Mouse (Mus musculus) embryonic facial prominence, embryonic 15.5 days (tissue): ENCODE results near the gene Vwa1. TPM values are rescaled to one million over a fixed set of nuclear protein-coding genes. Genes with fewer than 3 reads are reported as not detected.

Source experiments
- ATAC-seq: fragments of 200-750 bp; cut with Nextera tagmentation; 2 replicates; pipeline ENCODE4 v1.8.0; 2017; ENCODE audit warnings: low read depth, moderate TSS enrichment; ENCODE audit not compliant: insufficient number of reproducible peaks, low FRiP score, low TSS enrichment
- H3K27ac ChIP-seq: fragments of 300-500 bp; sonication (generic); replicated peaks from 2 replicates; pipeline ENCODE4 v1.5.1; 2015; ENCODE audit warnings: mild to moderate bottlenecking, inconsistent platforms
- H3K27me3 ChIP-seq: fragments of 300-500 bp; sonication (generic); 2 replicates; pipeline ENCODE4 v1.6.1; 2015; ENCODE audit warnings: inconsistent platforms
- H3K36me3 ChIP-seq: fragments of 300-500 bp; sonication (generic); 2 replicates; pipeline ENCODE4 v1.6.1; 2015; ENCODE audit warnings: mild to moderate bottlenecking, inconsistent platforms
- H3K4me1 ChIP-seq: fragments of 300-500 bp; sonication (generic); 2 replicates; pipeline ENCODE4 v1.6.1; 2015; ENCODE audit warnings: inconsistent platforms
- H3K4me2 ChIP-seq: fragments of 300-500 bp; sonication (generic); replicated peaks from 2 replicates; pipeline ENCODE4 v1.6.1; 2015; ENCODE audit warnings: mild to moderate bottlenecking, inconsistent platforms
- H3K4me3 ChIP-seq: fragments of 300-500 bp; sonication (generic); replicated peaks from 2 replicates; pipeline ENCODE4 v1.5.1; 2015; ENCODE audit warnings: mild to moderate bottlenecking, inconsistent platforms
- H3K9ac ChIP-seq: fragments of 300-500 bp; sonication (generic); 2 replicates; pipeline ENCODE4 v1.6.1; 2015; ENCODE audit warnings: inconsistent platforms
- H3K9me3 ChIP-seq: fragments of 300-500 bp; sonication (generic); replicated peaks from 2 replicates; pipeline ENCODE4 v1.6.1; 2016; ENCODE audit warnings: inconsistent platforms
- WGBS: fragments of 180-500 bp; shearing (Covaris S2); methylation state at CpG from one replicate; pipeline ENCODE4 v1.1.7; 2015; 5-methylcytosine and 5-hydroxymethylcytosine counted together
- polyA plus RNA-seq: library from polyadenylated mRNA; unstranded; fragments of >200 nt; fragmentation: Nextera tagmentation; extraction: Ambion mirVana; gene quantifications from 2 replicates; pipeline ENCODE4 v1.2.1, GENCODE M21; 2015

Vwa1 gene
- polyA plus RNA-seq, 1 experiment from 2014 or later, result 14.2 TPM

GRCm38 (mm10) chr4:155777816-155778215 is 3.3 kb upstream of the Vwa1 start:
- WGBS, result 64% methylated on average over 2 of the region's 2 CpGs
- H3K27me3 ChIP-seq, result peaks cover 4% of the 10 kb centered on the region; the same call in 1 of the 2 replicates
- ATAC-seq, result no peak
- no peak overlapping the region for H3K4me2 ChIP-seq
- no peaks in the 10 kb centered on the region for H3K36me3 ChIP-seq
- no peak overlapping the region for H3K27ac ChIP-seq
- no peak overlapping the region for H3K4me3 ChIP-seq
- peaks cover 49% of the 10 kb centered on the region for H3K4me1 ChIP-seq
- no peaks in the 10 kb centered on the region for H3K9me3 ChIP-seq
- no peak overlapping the region for H3K9ac ChIP-seq

- Histone ChIP-seq H3K9me3 (no peaks in the 10 kb centered on the region), H3K27ac (no peak overlapping the region), H3K4me3 (no peak overlapping the region), H3K4me2 (no peak overlapping the region), H3K36me3 (no peaks in the 10 kb centered on the region), H3K9ac (no peak overlapping the region), H3K4me1 (peaks cover 49% of the 10 kb centered on the region), H3K27me3 (peaks cover 4% of the 10 kb centered on the region; the same call in 1 of the 2 replicates)
- WGBS, result 29% methylated on average over 2 of the region's 2 CpGs
- no peak for ATAC-seq
Observed at GRCm38 (mm10) chr4:155776704-155777335, 2.3 kb upstream of the Vwa1 start.

GRCm38 (mm10) chr4:155775855-155776254 is 1.4 kb upstream of the Vwa1 start:
- Histone ChIP-seq H3K4me1 (peaks cover 48% of the 10 kb centered on the region), H3K4me3 (no peak overlapping the region), H3K4me2 (no peak overlapping the region), H3K27ac (peak overlapping the region; percentile 83), H3K9me3 (no peaks in the 10 kb centered on the region), H3K27me3 (peaks cover 4% of the 10 kb centered on the region; the same call in 1 of the 2 replicates), H3K36me3 (no peaks in the 10 kb centered on the region), H3K9ac (no peak overlapping the region)
- WGBS, result 76% methylated on average over 3 of the region's 3 CpGs
- ATAC-seq, result no peak

- H3K36me3 ChIP-seq, result no peaks in the 10 kb centered on the region
- no peak for ATAC-seq
- H3K4me1 ChIP-seq, result peaks cover 52% of the 10 kb centered on the region
- H3K27ac ChIP-seq, result peak overlapping the region; percentile 83
- WGBS, result 29% methylated on average over 9 of the region's 9 CpGs
- H3K9me3 ChIP-seq, result no peaks in the 10 kb centered on the region
- no peak overlapping the region for H3K9ac ChIP-seq
- peak overlapping the region; percentile 49 for H3K4me3 ChIP-seq
- peak overlapping the region; percentile 90 for H3K4me2 ChIP-seq
- peaks cover 4% of the 10 kb centered on the region; the same call in 1 of the 2 replicates for H3K27me3 ChIP-seq
Observed at GRCm38 (mm10) chr4:155774971-155775740, 658 bp upstream of the Vwa1 start.

GRCm38 (mm10) chr4:155773335-155774078 is 991 bp downstream of the Vwa1 start:
- Histone ChIP-seq H3K36me3 (no peaks in the 10 kb centered on the region), H3K27ac (no peak overlapping the region), H3K4me3 (peak overlapping the region; percentile 49), H3K9me3 (no peaks in the 10 kb centered on the region), H3K9ac (no peak overlapping the region), H3K4me2 (peak overlapping the region; percentile 90), H3K4me1 (peaks cover 62% of the 10 kb centered on the region), H3K27me3 (peaks cover 4% of the 10 kb centered on the region; the same call in 1 of the 2 replicates)
- 25% methylated on average over 5 of the region's 5 CpGs for WGBS
- no peak for ATAC-seq

DNA sequence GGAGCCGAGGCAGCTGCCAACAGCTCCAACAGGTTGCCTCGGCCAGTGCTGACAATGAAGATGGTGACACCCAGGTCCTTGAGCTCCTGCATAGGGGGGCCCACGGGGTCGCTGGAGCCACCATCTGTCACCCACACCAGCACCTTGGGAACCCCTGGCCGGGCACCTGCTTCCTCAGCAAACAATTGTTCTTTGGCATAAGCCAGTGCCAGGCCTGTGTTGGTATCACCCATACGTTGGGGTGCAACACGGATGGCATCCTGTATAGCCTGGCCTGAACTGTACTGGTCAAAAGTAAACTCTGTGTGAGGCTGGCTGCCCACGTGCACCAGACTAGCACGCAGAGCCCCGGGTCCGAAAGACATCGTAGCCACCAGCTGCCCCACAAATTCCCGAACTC is 1.7 kb downstream of the Vwa1 start:
- Histone ChIP-seq H3K9ac (no peak overlapping the region), H3K9me3 (no peaks in the 10 kb centered on the region), H3K36me3 (no peaks in the 10 kb centered on the region), H3K27ac (no peak overlapping the region), H3K4me3 (no peak overlapping the region), H3K4me2 (no peak overlapping the region), H3K27me3 (peaks cover 4% of the 10 kb centered on the region; the same call in 1 of the 2 replicates), H3K4me1 (peaks cover 62% of the 10 kb centered on the region)
- ATAC-seq, result no peak
- 86% methylated on average over 13 of the region's 13 CpGs for WGBS

GRCm38 (mm10) chr4:155771706-155772105 is 2.8 kb downstream of the Vwa1 start:
- Histone ChIP-seq H3K9me3 (no peaks in the 10 kb centered on the region), H3K4me1 (peaks cover 52% of the 10 kb centered on the region), H3K4me2 (no peak overlapping the region), H3K27me3 (peaks cover 4% of the 10 kb centered on the region; the same call in 1 of the 2 replicates), H3K9ac (no peak overlapping the region), H3K4me3 (no peak overlapping the region), H3K27ac (no peak overlapping the region), H3K36me3 (no peaks in the 10 kb centered on the region)
- WGBS, result 85% methylated on average over 2 of the region's 2 CpGs
- no peak for ATAC-seq

- Histone ChIP-seq H3K27me3 (peaks cover 4% of the 10 kb centered on the region; the same call in 1 of the 2 replicates), H3K4me1 (peaks cover 43% of the 10 kb centered on the region), H3K9me3 (no peaks in the 10 kb centered on the region), H3K4me2 (peak overlapping the region; percentile 82), H3K9ac (peak overlapping the region; percentile 70), H3K36me3 (no peaks in the 10 kb centered on the region), H3K27ac (no peak overlapping the region), H3K4me3 (peak overlapping the region; percentile 53)
- WGBS, result 40% methylated on average over 24 of the region's 24 CpGs
- no peak for ATAC-seq
Observed at GRCm38 (mm10) chr4:155770626-155771025, 3.9 kb downstream of the Vwa1 start.

DNA sequence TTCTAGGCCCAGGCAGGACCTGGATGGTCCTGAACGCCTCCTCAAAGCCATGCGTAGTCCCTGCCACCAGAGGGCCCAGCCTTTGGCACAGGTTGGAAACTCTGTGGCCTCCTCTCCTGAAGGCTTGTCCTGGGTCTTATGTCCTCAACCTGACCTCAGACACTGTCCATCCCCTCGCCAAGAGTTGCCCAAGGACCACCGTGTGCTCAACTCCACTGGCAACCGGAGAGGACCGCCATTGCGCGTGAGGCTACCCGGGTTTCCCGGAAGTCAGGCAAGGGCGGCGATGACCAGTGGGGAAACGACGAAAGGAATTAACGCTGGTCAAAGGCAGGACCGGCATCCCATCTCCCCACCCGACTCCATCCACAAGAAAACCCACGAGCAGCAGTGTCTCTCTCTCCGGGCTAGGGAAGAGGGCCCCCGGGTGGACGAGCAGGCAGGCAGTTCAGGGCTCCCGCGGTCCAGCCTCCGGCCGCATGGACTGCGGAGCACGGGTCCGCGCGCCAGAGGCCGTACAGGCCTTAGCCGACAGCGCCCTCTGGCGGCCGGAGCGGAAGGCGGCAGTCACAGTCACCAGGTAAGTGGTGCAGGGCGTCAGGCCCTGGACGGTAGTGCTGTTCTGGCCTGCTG is 4.5 kb downstream of the Vwa1 start:
- peak; percentile 85 for ATAC-seq
- peak overlapping the region; percentile 53 for H3K4me3 ChIP-seq
- H3K4me2 ChIP-seq, result peak overlapping the region; percentile 82
- H3K4me1 ChIP-seq, result peaks cover 37% of the 10 kb centered on the region
- H3K27me3 ChIP-seq, result peaks cover 4% of the 10 kb centered on the region; the same call in 1 of the 2 replicates
- WGBS, result 1% methylated on average over 39 of the region's 39 CpGs
- H3K9ac ChIP-seq, result peak overlapping the region; percentile 70
- no peaks in the 10 kb centered on the region for H3K9me3 ChIP-seq
- no peaks in the 10 kb centered on the region for H3K36me3 ChIP-seq
- peak overlapping the region; percentile 68 for H3K27ac ChIP-seq

DNA sequence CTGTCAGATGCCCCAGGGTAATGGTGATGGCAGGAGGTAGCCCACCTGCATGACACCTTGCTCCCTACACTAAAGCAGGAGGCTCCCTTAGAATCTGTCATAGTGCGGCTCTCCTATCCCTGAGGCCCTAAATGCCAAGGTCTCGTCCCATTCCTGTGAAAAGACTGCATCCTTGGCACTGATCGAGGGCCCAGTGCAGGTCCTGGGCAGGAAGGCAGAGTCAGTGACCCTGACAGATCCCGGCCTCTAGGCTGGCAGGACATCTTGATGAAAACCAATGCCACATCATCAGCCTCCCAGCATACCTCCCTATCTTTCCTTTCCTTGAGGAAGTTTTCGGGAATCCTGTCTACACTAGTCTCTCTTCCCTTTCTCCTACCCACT is 5.0 kb downstream of the Vwa1 start:
- peak overlapping the region; percentile 68 for H3K27ac ChIP-seq

More for the DNA sequence above, 5.0 kb downstream of the Vwa1 start:
- WGBS, result 62% methylated on average over 5 of the region's 5 CpGs
- Histone ChIP-seq H3K4me3 (peak overlapping the region; percentile 53), H3K4me1 (peaks cover 32% of the 10 kb centered on the region), H3K4me2 (peak overlapping the region; percentile 82), H3K9ac (peak overlapping the region; percentile 70), H3K36me3 (no peaks in the 10 kb centered on the region), H3K27me3 (peaks cover 4% of the 10 kb centered on the region; the same call in 1 of the 2 replicates), H3K9me3 (no peaks in the 10 kb centered on the region)
- no peak for ATAC-seq
